Mouse (Mus musculus) heart, postnatal 10 days (tissue): Measurements from ENCODE around the gene Fam229a. TPM values are rescaled to one million over a fixed set of nuclear protein-coding genes. Genes with fewer than 3 reads are reported as not detected.

Experiments
- DNase-seq, 2 experiments: peaks; one replicate each; pipeline ENCODE4 v3.0.0; 2021
- intact Hi-C: fragments of 180-260 bp; cut with DNase I; formaldehyde crosslinking; loops from one replicate; pipeline ENCODE4 v1.15.1; 2025
- total RNA-seq, 2 experiments: library from RNA; stranded (reverse); gene quantifications; 2 replicates each; pipeline ENCODE4 v1.2.3; 2021

The Fam229a gene
- total RNA-seq, 2 experiments from 2014 or later = not detected

DNA sequence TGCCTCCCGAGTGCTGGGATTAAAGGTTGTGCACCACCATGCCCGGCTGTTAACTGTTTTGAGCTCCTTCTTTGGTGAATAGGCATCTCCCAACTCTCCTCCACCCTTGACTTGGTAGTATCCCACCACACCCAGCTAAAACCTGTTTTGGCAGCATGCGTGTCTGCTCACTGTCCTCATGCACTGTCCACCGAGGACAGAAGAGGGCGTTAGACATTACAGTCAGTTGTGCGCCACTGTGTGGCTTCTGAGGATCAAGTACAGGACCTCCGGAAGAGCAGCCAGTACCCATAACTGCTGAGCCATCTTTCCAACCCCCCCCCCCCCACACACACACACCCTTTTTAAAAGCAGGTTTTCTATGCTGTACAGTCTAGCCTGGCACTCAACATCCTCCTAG is 3.7 kb downstream of the Fam229a start:
- intact Hi-C loops = loop anchor here (5.0 to 10.0 kb wide), 2 partner anchors 48 to 110 kb away; partner anchors contain the start of genes Eif3i, Hdac1 and Tmem234
- no peak for DNase-seq

DNA sequence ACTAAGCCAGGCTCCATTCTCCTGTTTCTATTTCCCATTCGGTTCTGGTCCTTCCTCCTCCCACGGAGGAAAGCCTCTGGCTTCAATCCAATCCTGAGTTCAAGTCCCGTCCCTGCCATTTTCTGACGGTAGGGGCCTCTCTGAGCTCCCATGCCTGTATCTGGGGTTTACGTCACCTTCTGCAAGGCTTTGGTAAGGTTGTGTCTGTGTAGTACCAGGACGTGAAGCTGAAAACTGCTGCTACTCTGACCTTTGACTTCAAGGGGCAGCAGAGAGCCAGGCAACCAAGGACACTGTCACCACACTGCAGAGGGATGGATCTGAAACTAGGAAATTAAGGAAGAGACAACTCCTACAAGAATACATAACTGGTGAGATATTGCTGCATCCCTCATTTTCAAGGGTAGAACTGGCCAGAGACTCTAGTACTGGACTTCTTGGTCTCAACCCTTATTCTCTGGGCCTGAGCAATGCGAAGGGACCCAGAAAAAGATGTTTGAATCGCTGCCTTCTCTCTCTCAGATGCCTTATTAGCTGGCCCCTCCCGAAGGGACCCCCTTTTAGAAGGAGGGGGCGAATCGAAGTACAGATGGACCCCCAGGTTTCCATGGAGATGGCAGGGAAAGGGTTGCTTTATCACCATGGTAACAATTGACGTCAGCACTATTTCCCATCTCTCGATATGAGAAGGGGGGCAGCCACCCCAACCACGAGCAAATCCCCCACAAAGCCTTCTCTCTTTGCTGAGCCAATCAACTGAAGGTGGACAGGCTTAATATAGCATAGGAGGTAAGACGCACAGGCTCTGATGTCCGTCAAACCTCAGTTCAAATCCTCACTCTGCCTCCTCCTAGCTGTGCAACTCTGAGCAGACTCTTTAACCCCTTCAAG is 4.9 kb downstream of the Fam229a start:
- intact Hi-C loops = loop anchor here (5.0 to 10.0 kb wide), 2 partner anchors 46 to 109 kb away; partner anchors contain the start of genes Eif3i, Hdac1 and Tmem234
- no peak for DNase-seq

DNA sequence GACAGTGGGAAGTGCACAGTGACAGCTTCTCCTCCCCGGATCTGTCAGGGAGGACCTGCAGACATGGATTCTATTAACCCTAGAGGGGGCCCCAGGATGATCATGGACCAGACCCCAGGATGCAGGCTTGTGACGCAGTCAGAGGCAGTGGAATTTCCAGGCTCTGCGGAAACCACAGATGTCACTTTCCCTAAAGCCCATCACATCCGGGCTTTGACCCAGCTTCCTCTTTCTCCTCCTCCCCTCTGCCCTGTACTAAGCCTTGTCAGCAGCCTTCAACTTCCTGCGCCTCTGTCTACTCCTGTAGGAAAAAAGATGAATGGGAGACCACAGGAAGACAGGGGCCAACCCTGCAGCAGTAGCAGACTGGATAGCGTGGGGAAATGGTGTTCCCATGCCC is 5.6 kb downstream of the Fam229a start:
- intact Hi-C loops = loop anchor here (5.0 to 10.0 kb wide), 2 partner anchors 46 to 108 kb away; partner anchors contain the start of genes Eif3i, Hdac1 and Tmem234
- DNase-seq = peak in 1 of 2 experiments; percentile 47

DNA sequence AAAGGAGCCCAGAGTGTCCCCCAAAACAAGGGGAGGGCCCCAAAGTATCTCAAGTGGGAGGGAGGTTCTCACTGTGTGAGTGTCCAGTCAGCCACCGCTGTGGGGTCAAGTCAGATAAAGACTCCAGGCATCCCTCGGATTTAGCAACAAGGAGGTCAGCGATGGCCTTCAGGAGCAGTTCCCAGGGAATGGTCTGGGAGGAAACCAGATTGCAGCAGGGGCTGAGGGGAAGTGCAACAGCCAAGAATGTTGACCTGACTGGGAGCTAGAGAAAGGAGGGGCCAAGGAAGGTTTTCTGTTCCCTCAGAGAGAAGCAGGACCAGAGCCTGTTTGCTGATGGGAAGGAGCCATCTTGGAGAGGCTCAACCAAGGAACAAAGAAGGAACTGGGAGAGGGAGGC is 8.0 kb downstream of the Fam229a start:
- intact Hi-C loops = loop anchor here (5.0 to 10.0 kb wide), 2 partner anchors 43 to 106 kb away; partner anchors contain the start of genes Eif3i, Hdac1 and Tmem234
- no peak for DNase-seq

- no peak for DNase-seq
- intact Hi-C loops = no loop called here
Measured at GRCm38 (mm10) chr4:129500017-129500416, 9.0 kb downstream of the Fam229a start.

DNA sequence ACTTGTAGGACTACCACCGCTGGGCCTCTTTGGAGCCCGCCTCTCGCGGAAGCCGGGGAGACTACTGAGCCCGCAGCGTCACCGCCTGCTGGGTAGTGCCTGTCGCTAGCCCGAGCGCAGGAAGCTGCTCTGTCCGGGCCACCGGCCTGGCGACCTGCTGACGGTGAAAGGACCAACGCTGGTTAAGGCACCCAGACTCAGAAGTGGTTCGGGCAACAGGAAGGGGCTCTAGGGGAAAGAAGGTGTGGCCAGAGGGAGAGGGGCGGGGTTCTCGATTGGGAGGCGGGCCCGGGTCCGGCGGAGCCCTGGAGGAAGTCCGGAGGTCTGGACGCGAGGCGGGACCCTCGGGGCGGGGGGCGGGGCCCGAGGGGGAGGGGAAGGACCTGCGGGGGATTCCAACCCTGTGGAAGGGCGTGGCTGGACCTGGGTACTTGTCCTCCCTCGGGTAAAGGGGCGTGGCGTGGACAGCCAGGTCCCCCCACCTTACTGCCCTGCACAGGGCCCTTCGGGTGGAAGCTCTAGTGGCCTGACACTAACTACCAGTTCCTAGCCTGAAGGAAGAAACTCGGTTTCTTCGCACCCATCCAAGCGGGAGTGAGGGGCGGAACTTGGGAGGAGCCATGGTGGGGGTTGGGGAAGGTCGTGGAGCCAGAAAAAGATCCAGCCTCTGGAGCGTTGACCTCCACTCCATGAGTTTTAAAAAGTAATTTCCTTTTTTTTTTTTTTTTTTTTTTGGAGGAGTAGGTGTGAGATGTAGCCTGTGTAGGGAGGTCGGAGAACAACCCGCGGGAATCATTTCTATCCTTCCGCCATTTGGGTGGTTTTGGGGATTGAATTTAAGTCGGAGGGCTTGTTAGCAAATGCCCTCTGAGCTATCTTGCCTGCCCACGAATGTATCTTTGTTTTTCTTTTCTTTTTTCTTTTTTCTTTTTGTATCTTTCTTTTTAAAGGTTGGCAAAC is 9.9 kb downstream of the Fam229a start:
- intact Hi-C loops = no loop called here
- peak; percentile 92 to 93 for DNase-seq

DNA sequence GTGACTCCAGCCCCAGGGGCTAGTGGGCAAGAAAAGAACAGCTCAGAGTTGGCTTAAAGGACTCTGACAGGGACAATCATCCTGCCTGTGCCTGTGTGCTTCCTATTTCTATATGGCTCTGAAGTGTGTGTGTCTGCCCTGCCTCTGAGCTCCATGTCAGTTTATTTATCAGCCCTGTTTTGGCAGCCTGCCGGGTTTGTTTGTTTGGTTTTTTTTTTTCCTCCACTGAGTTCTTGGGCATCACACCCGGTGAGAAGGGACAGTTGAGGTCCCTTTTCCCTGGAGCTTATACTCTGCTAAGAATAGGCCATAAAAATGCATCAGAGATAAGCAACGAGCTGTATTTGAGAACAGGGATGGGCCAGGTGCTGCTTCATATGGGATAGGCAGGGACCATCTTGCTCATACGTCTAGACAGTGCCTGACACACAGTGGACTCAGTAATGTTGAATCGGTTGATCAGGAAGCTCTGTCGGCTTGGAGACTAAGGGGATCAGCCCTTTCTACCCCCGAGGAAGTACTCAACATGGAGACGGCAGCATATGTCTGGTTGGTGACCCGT is 11.4 kb downstream of the Fam229a start:
- DNase-seq = no peak
- intact Hi-C loops = no loop called here

DNA sequence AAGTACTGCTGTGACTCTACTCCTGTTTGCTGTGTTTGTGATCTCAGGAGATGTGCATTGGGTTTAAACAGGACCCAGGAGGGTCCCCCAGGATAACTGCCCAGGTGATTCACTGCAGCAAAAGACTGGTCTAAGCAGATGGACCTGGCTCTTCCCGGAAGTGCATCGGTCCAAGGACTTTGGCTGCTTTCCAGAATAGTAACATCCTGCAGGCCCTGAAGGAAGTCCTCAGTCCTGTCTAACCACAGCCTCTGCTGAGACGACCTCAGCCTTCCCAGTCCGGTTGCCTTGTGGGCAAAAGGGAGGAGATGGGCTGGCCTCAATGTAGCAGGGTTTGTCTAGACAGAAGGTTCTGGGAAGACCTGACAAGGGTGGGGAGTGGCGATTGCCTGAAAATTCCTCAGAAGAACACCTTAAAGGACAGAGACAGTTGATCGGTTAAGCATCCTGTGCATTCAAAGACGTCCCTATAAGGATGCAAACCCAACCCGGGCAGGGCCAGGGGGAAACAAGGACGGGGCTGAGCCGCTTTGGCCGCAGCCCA is 12.0 kb downstream of the Fam229a start:
- DNase-seq = no peak
- intact Hi-C loops = no loop called here

DNA sequence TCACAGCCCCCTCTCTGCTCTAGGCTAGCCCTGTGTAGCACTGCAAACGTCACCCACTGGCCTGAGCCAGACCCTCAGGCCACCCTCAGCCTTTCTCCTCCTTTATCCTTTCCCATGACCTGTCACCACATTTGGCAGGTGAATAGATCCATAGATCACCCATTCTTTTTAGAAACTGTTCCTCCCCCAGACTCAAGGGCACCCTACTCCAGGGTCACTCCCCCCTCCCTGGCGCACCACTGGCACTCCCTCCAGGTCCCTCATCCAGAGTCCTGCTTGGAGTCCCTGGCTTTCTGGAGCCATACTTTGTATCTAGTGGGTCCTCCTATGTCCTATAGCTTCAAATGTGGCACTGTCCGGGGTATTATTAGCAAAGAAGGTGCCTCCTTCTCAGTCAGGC is 14.5 kb downstream of the Fam229a start:
- no peak for DNase-seq
- intact Hi-C loops = no loop called here

- intact Hi-C loops = no loop called here
- no peak for DNase-seq
Measured at GRCm38 (mm10) chr4:129507434-129508236, 16.6 kb downstream of the Fam229a start.

DNA sequence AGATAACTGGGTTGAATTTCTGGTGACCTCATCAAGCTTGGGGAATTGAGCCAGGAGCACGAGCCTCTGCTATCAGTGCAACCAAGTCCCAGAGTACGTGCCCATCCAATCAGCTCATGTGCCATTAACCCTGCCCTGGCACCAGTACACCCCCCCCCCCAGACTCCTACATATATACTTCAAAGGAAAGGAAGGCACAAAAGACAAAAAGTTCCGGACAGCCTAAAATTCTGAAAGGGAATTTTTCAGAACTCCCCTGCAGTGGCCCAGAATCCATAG is 17.2 kb downstream of the Fam229a start:
- intact Hi-C loops = no loop called here
- no peak for DNase-seq

GRCm38 (mm10) chr4:129508834-129509600 is 18.0 kb downstream of the Fam229a start:
- intact Hi-C loops = no loop called here
- no peak for DNase-seq

DNA sequence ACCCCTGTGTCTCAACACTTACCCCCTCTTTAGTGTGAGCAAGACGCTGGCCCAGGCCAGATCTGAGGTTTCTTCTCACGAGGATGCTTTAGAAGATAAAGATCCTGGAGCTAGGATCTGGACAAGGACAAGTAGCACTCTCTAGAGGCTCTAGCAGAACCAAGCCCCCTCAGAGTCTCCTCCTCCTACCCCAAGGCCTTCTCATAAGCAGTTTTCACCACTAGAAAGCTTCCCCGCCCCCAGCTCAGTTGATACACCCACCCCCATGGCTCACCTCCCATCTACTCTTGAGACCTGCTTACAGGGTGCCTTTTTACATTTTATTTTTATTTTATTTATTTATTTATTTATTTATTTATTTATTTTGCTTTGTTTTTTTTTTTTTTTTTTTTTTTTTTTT is 18.7 kb downstream of the Fam229a start:
- intact Hi-C loops = no loop called here
- DNase-seq = no peak

DNA sequence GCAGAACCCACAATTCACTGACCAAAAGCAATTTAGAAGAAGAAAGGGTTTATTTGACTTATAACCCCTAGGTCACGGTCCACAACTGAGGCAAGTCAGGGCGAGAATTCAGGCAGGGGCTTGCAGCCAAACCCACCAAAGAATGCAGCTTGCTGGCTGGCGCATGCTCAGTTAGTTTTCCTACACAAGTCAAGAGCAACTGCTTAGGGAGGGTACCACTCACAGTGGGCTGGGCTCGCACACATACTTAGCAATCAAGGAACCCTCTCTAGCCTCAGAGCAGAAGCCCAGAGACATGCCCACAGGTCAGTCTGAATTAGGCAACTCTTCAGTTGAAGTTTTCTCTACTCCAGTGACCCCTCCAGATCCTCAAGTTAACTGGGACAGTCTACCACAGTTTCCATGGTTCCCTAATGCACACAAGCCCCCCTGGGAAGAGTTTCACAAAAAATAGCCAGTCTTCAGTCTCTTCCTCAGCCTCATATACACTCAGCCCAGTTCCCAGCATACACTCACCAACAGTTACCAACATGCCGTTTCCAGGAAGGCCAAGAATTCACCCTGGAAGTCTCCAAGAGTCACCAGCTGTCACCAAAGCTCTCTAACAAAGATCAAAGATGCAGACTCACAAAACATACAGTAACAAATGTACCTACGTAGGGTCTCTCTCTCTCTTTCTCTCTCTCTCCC is 19.9 kb downstream of the Fam229a start:
- no peak for DNase-seq
- intact Hi-C loops = no loop called here

DNA sequence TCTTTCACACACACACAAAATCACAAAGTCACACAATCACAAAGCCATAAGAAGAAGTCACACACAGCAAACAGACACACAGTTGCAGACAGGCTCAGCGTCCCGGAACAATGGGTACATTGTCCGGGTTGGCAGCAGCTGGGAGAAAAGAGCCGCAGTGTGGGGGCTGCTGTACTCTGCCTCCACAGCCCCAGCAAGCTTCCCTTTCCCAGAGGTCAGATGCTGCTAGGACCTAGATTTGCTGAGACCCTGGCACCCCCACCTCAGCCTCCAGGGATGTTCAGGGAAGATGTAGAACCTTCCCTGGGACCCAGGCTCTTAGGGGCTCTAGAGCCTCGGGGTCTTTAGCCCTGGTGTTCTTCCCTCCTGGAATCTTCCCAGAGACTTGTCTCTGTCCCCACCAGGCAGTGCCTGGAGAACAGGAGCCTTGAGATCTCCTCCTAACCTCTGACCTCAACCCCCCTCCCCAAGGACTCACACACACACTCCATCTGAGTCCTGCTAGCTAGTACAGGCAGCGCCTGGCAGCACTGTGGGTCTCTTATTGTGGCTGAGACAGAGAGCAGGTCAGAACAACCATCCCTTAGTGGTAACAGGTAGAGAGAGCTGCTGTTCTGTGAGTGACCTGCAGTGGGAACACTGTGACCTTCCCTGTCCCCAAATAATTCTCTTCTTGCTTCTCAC is 20.6 kb downstream of the Fam229a start:
- no peak for DNase-seq
- intact Hi-C loops = no loop called here

DNA sequence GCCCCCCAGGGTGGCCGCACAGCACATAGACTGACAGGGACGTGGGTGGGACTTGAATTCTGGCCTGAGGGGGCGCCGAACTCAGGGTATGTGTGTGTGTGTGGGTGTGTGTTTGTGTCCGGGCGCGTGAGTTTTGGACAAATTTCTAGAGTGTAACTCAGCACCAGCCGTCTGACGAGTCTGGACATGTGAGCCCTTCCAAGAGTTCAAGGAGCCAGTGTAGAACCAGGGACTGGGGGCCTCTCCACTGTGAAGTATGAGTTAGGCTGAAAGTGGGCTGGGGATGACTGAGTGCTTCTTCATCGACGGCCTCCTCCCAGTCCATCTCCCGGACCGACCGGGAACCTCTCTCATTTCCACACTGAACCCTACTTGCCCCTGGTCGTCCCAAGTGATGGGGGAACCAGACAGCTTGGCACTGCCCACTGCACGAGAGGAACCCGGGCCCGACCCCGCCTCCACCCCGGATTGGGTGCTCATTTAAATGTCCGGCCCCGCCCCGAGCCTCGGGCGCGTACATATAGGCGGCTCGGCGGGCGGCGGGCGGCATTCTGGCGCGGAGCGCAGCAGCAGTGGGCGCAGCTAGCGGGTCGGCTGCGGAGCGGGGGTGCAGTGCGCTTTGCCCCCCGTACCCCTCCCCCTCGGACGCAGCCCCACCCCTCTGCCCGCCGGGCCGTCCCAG is 22.2 kb downstream of the Fam229a start, which contains the start of gene Marcksl1:
Marcksl1 (plus strand) TSS at position 496 of the 682 bp plus-strand sequence.
- DNase-seq = peak; percentile 89
- intact Hi-C loops = no loop called here

DNA sequence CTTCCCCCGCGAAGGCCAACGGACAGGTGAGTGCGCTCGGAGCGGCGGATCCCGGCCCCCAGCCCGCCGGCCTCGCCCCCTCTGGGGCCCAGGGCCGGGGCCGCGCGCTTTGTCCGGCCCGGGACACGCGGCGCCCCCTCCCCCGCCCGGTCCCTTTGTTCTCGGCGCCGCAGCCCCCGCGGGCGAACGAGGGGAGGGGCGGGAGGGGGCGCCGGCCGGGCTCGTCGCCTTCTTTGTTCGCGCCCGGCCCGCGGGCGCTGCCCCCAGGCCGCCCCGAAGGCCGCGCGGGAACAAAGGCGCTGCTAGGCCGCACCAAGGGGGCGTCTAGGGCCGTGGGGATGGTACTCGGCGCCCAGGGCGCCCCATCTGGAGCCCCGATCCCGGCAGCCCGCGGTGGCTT is 22.9 kb downstream of the Fam229a start:
- intact Hi-C loops = no loop called here

More for the DNA sequence above, 22.9 kb downstream of the Fam229a start:
- no peak for DNase-seq
